Mouse (Mus musculus) effector memory CD4-positive, alpha-beta T cell, adult 5 months (primary cell): ENCODE data around the gene Olfr1029. TPM values are rescaled to one million over a fixed set of nuclear protein-coding genes. Genes with fewer than 3 reads are reported as not detected.

Experiments used
- polyA plus RNA-seq: library from polyadenylated mRNA; unstranded; fragments of 100-300 nt; shearing (Covaris generic); gene quantifications from one replicate; pipeline ENCODE4 v1.2.1, GENCODE M21; 2017

Olfr1029 gene
- polyA plus RNA-seq = not detected

DNA sequence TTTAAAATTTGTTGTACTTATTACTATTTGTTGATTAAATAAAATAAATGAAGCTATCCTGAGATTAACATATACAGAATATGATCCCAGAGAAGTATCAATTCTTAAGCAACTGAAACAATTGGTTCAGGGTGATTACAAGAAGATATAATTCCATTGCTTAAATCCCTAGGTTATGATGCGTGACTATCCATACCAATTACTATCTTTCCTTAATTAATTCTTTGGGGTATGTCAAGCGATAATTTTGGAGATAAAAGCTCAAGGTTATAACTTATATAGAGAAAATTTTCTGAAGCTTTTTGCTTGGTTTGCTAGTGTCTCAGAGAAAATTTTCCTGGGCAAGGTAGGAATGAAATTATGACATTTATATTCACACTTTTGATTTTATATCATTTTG, at the start of gene Olfr1029:
Gene Olfr1029 (plus strand): TSS at position 301 of the 400 bp plus-strand sequence.

DNA sequence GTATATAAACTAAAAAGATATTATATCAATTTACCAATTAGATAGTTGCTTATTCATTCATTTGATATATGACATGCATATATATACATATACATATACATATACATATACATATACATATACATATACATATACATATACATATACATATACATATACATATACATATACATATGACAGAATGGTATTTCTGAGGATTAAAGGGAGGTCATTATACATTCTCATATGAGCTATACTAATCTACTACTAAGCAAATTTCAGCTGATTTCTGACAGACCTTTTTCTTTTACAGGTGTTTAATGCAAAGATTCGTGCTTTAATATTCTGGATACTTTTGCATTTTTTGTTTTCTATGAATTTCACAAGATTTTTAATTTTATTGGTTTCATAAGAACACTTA, 23.6 kb upstream of the Olfr1029 start, which contains the start of gene Olfr1028:
Gene Olfr1028 (plus strand): TSS at position 301 of the 400 bp plus-strand sequence.

GRCm38 (mm10) chr2:85978976-85979375, 5.3 kb downstream of the Olfr1029 start, which contains the start of gene Olfr1030:
Gene Olfr1030, plus strand, starts transcription at chr2:85979276.

GRCm38 (mm10) chr2:85990004-85990403, 16.3 kb downstream of the Olfr1029 start, which contains the start of gene Olfr1031:
Gene Olfr1031, plus strand, starts transcription at chr2:85990304.

DNA sequence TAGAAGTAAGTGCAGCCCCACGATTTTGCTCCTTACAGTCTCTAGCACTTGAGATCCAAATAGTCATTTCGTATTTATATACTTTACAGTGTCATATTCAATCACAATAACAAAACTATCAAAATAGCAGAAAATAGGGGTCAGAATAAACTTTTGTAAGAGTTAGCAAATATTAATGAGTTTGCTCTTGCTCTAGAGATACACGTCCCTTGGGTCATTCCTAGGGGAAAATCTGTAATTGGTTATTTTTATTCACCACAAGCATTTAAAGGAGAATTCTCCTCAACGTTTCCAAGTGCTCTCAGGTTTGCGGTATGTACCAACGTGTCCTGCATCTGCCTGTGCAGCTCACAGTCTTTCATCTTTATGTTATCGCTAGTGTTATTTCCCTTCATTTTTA, 31.5 kb downstream of the Olfr1029 start, which contains the start of gene Olfr1032:
Gene Olfr1032 (plus strand): TSS at position 301 of the 400 bp plus-strand sequence.

DNA sequence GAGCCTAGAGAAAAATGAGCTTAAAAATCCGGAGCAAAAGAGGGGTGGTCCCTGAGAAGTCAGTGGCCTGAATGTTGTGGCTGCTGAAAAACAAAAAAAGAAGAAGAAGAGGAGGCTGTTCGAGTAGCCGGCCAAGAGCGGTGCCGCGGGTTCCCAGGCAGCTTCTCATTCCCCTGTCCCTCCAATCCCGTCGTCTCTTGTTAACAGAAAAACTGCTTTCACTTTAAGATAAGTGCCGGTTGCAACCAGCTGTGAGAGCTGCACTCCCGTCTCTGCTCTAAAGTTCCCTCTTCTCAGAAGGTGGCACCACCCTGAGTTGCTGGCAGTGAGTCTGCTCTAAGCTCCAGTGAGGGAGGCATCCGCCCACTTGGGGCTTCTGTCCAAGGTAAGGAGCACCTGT, 46.7 kb downstream of the Olfr1029 start, which contains the start of gene Olfr1033:
Gene Olfr1033 (plus strand): TSS at position 228 of the 400 bp plus-strand sequence.

Other genes with a start within 250 kb of the Olfr1029 start
- not detected for gene Olfr1012, start 211.1 kb upstream of the Olfr1029 start, polyA plus RNA-seq
- not detected for gene Olfr1013, start 206.8 kb upstream of the Olfr1029 start, polyA plus RNA-seq
- gene Olfr1014, start 201.2 kb upstream of the Olfr1029 start, polyA plus RNA-seq = not detected
- not detected for gene Olfr1015, start 191.9 kb upstream of the Olfr1029 start, polyA plus RNA-seq
- gene Olfr1016, start 171.4 kb upstream of the Olfr1029 start, polyA plus RNA-seq = not detected
- gene Olfr1018, start 155.4 kb upstream of the Olfr1029 start, polyA plus RNA-seq = not detected
- gene Olfr1019, start 128.4 kb upstream of the Olfr1029 start, polyA plus RNA-seq = not detected
- gene Olfr1020, start 126.9 kb upstream of the Olfr1029 start, polyA plus RNA-seq = 0.35 TPM
- not detected for gene Olfr1022, start 105.3 kb upstream of the Olfr1029 start, polyA plus RNA-seq
- not detected for gene Olfr1023, start 88.3 kb upstream of the Olfr1029 start, polyA plus RNA-seq
- not detected for gene Olfr1024, start 68.8 kb upstream of the Olfr1029 start, polyA plus RNA-seq
- not detected for gene Olfr1025-ps1, start 58.7 kb upstream of the Olfr1029 start, polyA plus RNA-seq
- not detected for gene Olfr1026, start 52.3 kb upstream of the Olfr1029 start, polyA plus RNA-seq
- gene Olfr1028, start 23.5 kb upstream of the Olfr1029 start, polyA plus RNA-seq = not detected
- gene Olfr1030, start 5.4 kb downstream of the Olfr1029 start, polyA plus RNA-seq = 0.14 TPM
- gene Olfr1031, start 16.4 kb downstream of the Olfr1029 start, polyA plus RNA-seq = not detected
- gene Olfr1032, start 31.6 kb downstream of the Olfr1029 start, polyA plus RNA-seq = not detected
- gene Olfr1033, start 46.7 kb downstream of the Olfr1029 start, polyA plus RNA-seq = 11.3 TPM
- not detected for gene Olfr1034, start 72.0 kb downstream of the Olfr1029 start, polyA plus RNA-seq
- not detected for gene Olfr1036, start 100.1 kb downstream of the Olfr1029 start, polyA plus RNA-seq
- gene Olfr1037, start 113.5 kb downstream of the Olfr1029 start, polyA plus RNA-seq = not detected
- not detected for gene Olfr1039, start 162.0 kb downstream of the Olfr1029 start, polyA plus RNA-seq
- gene Olfr1040, start 172.8 kb downstream of the Olfr1029 start, polyA plus RNA-seq = not detected
- gene Olfr1042, start 187.9 kb downstream of the Olfr1029 start, polyA plus RNA-seq = 0.14 TPM
- gene Olfr1043, start 193.6 kb downstream of the Olfr1029 start, polyA plus RNA-seq = not detected
- not detected for gene Olfr1044, start 203.9 kb downstream of the Olfr1029 start, polyA plus RNA-seq
- gene Olfr52, start 211.8 kb downstream of the Olfr1029 start, polyA plus RNA-seq = not detected
- gene Olfr1045, start 229.1 kb downstream of the Olfr1029 start, polyA plus RNA-seq = 0.12 TPM
- gene Olfr1046, start 245.4 kb downstream of the Olfr1029 start, polyA plus RNA-seq = not detected